25 mouse cellular contexts compared by ENCODE assay signal in genomic region chr11:57805047-57805446, GRCm38 (mm10). TPM values are rescaled to one million over a fixed set of nuclear protein-coding genes. Genes with fewer than 3 reads are reported as not detected.
"Had no signal": no experiment of that assay in that cellular context is flagged by ENCODE, and none has a peak within 500 bp of the region (broad histone marks: within the 10 kb centered on the region; RNA-seq: fewer than 3 reads in every experiment).

No protein-coding gene starts in this region.

- H3K9ac ChIP-seq: kidney, embryonic 15.5 days; limb, embryonic 13.5 days; liver, embryonic 12.5 days; liver, embryonic 15.5 days; lung, embryonic 15.5 days; midbrain, embryonic 13.5 days had no signal

- H3K27me3 ChIP-seq: kidney, embryonic 15.5 days; limb, embryonic 13.5 days; lung, embryonic 15.5 days; megakaryocyte, embryonic 14.5 days; midbrain, embryonic 13.5 days had no signal

- H3K4me3 ChIP-seq: kidney, embryonic 15.5 days; limb, embryonic 10.5 days; limb, embryonic 13.5 days; liver, embryonic 12.5 days; liver, embryonic 15.5 days; lung, embryonic 15.5 days; midbrain, embryonic 10.5 days; midbrain, embryonic 13.5 days had no signal

- H3K9me3 ChIP-seq: kidney, embryonic 15.5 days; limb, embryonic 10.5 days; limb, embryonic 13.5 days; liver, embryonic 12.5 days; liver, embryonic 15.5 days; lung, embryonic 15.5 days; megakaryocyte, embryonic 14.5 days; midbrain, embryonic 10.5 days; midbrain, embryonic 13.5 days had no signal

- H3K27ac ChIP-seq: kidney, embryonic 15.5 days; limb, embryonic 10.5 days; limb, embryonic 13.5 days; liver, embryonic 12.5 days; liver, embryonic 15.5 days; lung, embryonic 15.5 days; midbrain, embryonic 10.5 days; midbrain, embryonic 13.5 days had no signal

- DNase-seq: kidney, adult 8-10 months; kidney, postnatal 14 days; kidney, postnatal 4 days; liver; lung, adult 18-20 months; lung, postnatal 10 days; lung, postnatal 36 days; thymus, adult 18-20 months; thymus, postnatal 14 days; thymus, postnatal 4 days had no signal

- H3K4me2 ChIP-seq: kidney, embryonic 15.5 days; limb, embryonic 13.5 days; liver, embryonic 12.5 days; liver, embryonic 15.5 days; lung, embryonic 15.5 days; midbrain, embryonic 13.5 days had no signal

- ATAC-seq: liver, embryonic 12.5 days; midbrain, embryonic 13.5 days; midbrain, embryonic 16.5 days had no signal

RNA-seq across cellular contexts. Expression of gene Hand1, which starts 27.6 kb away (rescaled TPM):
- total RNA-seq: layer of hippocampus, adult 18-20 months; layer of hippocampus, postnatal 25 days; left cerebral cortex, adult 18-20 months; left cerebral cortex, postnatal 25 days had no signal
- polyA plus RNA-seq: midbrain, embryonic 10.5 days; midbrain, embryonic 13.5 days; midbrain, embryonic 16.5 days; spleen, adult 2 months had no signal
